Mouse (Mus musculus) midbrain, postnatal 0 days (tissue): ENCODE data around the gene Vps26a. TPM values are rescaled to one million over a fixed set of nuclear protein-coding genes. Genes with fewer than 3 reads are reported as not detected.
A peak's percentile ranks its signal among the peaks of the same experiment; 100 is the strongest.

ENCODE experiments used
- ATAC-seq: fragments of 200-750 bp; cut with Nextera tagmentation; 2 replicates; pipeline ENCODE4 v1.8.0; 2017; ENCODE audit warnings: moderate number of reproducible peaks, mild to moderate bottlenecking, moderate TSS enrichment, moderate library complexity; ENCODE audit not compliant: low FRiP score
- DNase-seq: peaks from one replicate; pipeline ENCODE4 v3.0.0-alpha.2; 2015; ENCODE audit warnings: low spot score
- H3K27ac ChIP-seq: fragments of 300-500 bp; sonication (generic); 2 replicates; pipeline ENCODE4 v1.5.1; 2014; ENCODE audit warnings: low read depth, mild to moderate bottlenecking, low read length, mixed read lengths
- H3K27me3 ChIP-seq: fragments of 300-500 bp; sonication (generic); 2 replicates; pipeline ENCODE4 v1.6.1; 2014; ENCODE audit warnings: low read length, control low read depth, mixed read lengths; ENCODE audit not compliant: insufficient read depth
- H3K36me3 ChIP-seq: fragments of 300-500 bp; sonication (generic); 2 replicates; pipeline ENCODE4 v1.6.1; 2014; ENCODE audit warnings: low read length, control low read depth, mixed read lengths; ENCODE audit not compliant: insufficient read depth
- H3K4me1 ChIP-seq: fragments of 300-500 bp; sonication (generic); 2 replicates; pipeline ENCODE4 v1.6.1; 2014; ENCODE audit warnings: mild to moderate bottlenecking, control low read depth, antibody characterized with exemption, low read length, mixed read lengths; ENCODE audit not compliant: insufficient read depth
- H3K4me2 ChIP-seq: fragments of 300-500 bp; sonication (generic); 2 replicates; pipeline ENCODE4 v1.6.1; 2014; ENCODE audit warnings: low read depth, mild to moderate bottlenecking, low read length, mixed read lengths; ENCODE audit not compliant: poor library complexity, severe bottlenecking
- H3K4me3 ChIP-seq: fragments of 300-500 bp; sonication (generic); 2 replicates; pipeline ENCODE4 v1.5.1; 2014; ENCODE audit warnings: low read depth, mild to moderate bottlenecking, low read length, moderate library complexity
- H3K9ac ChIP-seq: fragments of 300-500 bp; sonication (generic); replicated peaks from 2 replicates; pipeline ENCODE4 v1.6.1; 2014; ENCODE audit warnings: mild to moderate bottlenecking, low read length, moderate library complexity, mixed read lengths; ENCODE audit not compliant: poor library complexity, severe bottlenecking
- H3K9me3 ChIP-seq: fragments of 300-500 bp; sonication (generic); 2 replicates; pipeline ENCODE4 v1.6.1; 2016; ENCODE audit warnings: low read length, control low read depth
- CTCF ChIP-seq: IDR thresholded peaks from 2 replicates; pipeline ENCODE4 v1.5.1; 2016; ENCODE audit warnings: antibody characterized with exemption, mild to moderate bottlenecking
- WGBS: fragments of 180-500 bp; shearing (Covaris S2); extraction: QIAGEN DNeasy Blood & Tissue Kit; methylation state at CpG from one replicate; pipeline ENCODE4 v1.1.7; 2014; 5-methylcytosine and 5-hydroxymethylcytosine counted together
- polyA plus RNA-seq: library from polyadenylated mRNA; unstranded; fragments of >200 nt; fragmentation: Nextera tagmentation; extraction: Ambion mirVana; gene quantifications from 2 replicates; pipeline ENCODE4 v1.2.1, GENCODE M21; 2015
- total RNA-seq: library from RNA; depleted of rRNA; stranded (reverse); fragments of >200 nt; gene quantifications from 2 replicates; pipeline ENCODE4 v1.2.3, GENCODE M21; 2014

Vps26a gene
- total and polyA plus RNA-seq, 2 experiments from 2014 or later = 28.6 to 41.8 TPM

DNA sequence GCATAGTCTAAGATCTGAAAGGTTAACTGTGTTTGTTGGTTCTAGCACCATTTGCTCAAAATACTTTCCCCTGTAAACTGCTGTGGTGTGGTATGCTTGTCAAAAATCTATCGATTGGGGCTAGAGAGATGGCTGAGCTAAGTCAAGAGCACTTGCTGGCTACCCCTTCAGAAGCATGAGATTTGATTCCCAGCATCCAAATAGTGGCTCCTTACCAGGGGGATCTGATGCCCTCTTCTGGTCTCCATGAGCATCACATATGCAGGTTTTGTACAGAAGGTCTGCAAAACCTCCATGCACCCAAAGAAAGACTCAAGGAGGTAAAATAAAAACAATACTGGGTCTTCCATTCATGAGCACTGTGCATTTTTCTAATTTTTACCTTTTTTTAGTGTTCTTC, 1.7 kb upstream of the Vps26a start:
- Histone ChIP-seq H3K27me3 (no peaks in the 10 kb centered on the region), H3K9me3 (no peaks in the 10 kb centered on the region), H3K4me2 (no peak overlapping the region), H3K9ac (no peak overlapping the region), H3K36me3 (no peaks in the 10 kb centered on the region), H3K27ac (no peak overlapping the region), H3K4me1 (no peaks in the 10 kb centered on the region), H3K4me3 (no peak overlapping the region)
- ATAC-seq (no peak), DNase-seq (peak; percentile 70)
- peak; percentile 77 for TF ChIP-seq CTCF
- WGBS = 16% methylated on average over 1 of the region's 1 CpGs

DNA sequence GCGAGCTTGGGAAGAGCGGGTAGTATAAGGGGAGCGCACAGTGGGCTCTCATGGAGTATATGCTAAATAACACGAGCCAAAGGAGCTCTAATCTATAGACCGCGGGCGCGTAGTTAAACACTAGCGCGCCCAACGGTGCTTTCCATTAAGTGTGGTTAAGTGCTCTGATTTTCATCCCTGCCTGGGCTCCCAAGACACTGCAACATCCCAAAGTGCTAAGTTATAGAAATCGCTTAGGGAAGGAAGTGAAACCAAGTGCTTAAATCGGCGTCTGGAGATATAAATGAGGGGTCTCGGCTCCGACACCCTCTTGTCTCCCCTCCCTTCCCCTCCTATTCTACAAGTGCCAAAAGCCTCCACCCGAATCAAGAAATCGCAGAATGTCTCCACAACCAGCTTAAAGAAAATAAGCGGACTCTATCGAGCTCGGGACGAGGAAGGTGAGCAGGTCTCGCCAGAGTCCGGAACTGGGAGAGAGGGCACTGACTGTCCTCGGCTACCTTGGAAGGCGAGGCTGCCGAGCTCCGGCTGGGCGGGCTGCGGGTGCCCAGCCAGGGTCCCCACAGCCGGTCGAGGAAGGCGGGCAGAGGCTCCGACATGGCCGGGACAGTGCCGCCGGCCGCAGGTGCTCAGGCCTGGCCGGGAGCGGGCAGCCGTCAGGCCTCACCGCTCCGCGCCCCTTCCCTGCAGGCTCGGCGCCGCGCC, 575 bp downstream of the Vps26a start:
- peak; percentile 34 for DNase-seq
- Histone ChIP-seq H3K9me3 (no peaks in the 10 kb centered on the region), H3K4me2 (peak overlapping the region; percentile 73), H3K27ac (peak overlapping the region; percentile 84), H3K4me3 (peak overlapping the region; percentile 94), H3K36me3 (no peaks in the 10 kb centered on the region), H3K9ac (peak overlapping the region; percentile 92), H3K27me3 (no peaks in the 10 kb centered on the region), H3K4me1 (no peaks in the 10 kb centered on the region)
- no peak for TF ChIP-seq CTCF
- under 1% methylated on average over 43 of the region's 48 CpGs for WGBS
- ATAC-seq = peak; percentile 81

GRCm38 (mm10) chr10:62481108-62481852, 5.3 kb downstream of the Vps26a start:
- no peak overlapping the region for H3K27ac ChIP-seq
- WGBS = 69% methylated on average over 7 of the region's 7 CpGs
- no peaks in the 10 kb centered on the region for H3K4me1 ChIP-seq
- peak; percentile 21; the same call in 1 of the 2 replicates for TF ChIP-seq CTCF
- H3K4me3 ChIP-seq = no peak overlapping the region
- ATAC-seq (no peak), DNase-seq (no peak)
- no peak overlapping the region for H3K4me2 ChIP-seq
- H3K36me3 ChIP-seq = peaks cover 2% of the 10 kb centered on the region; the same call in 1 of the 2 replicates
- H3K9ac ChIP-seq = no peak overlapping the region
- no peaks in the 10 kb centered on the region for H3K9me3 ChIP-seq
- H3K27me3 ChIP-seq = no peaks in the 10 kb centered on the region

GRCm38 (mm10) chr10:62476980-62477379, 9.6 kb downstream of the Vps26a start:
- Histone ChIP-seq H3K36me3 (peaks cover 2% of the 10 kb centered on the region; the same call in 1 of the 2 replicates), H3K27ac (no peak overlapping the region), H3K9ac (no peak overlapping the region), H3K27me3 (no peaks in the 10 kb centered on the region), H3K9me3 (no peaks in the 10 kb centered on the region), H3K4me2 (no peak overlapping the region), H3K4me1 (no peaks in the 10 kb centered on the region), H3K4me3 (no peak overlapping the region)
- DNase-seq (no peak), ATAC-seq (no peak)
- WGBS = 49% methylated on average over 2 of the region's 2 CpGs
- no peak for TF ChIP-seq CTCF

DNA sequence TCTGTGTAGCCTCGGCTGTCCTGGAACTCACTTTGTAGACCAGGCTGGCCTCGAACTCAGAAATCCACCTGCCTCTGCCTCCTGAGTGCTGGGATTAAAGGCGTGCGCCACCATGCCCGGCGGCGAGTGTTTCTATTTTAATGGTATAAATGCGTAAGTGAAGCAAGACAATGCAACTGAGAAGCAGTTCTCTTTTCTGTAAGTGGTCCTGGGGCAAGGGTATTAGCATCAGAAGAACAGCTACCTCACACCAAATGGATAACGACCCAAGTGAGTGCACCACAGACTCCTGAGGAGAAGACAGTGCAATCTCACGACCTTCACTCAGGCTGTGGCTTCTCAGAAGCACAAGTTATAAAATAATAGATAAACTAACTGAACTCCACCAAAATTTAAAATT, 11.7 kb downstream of the Vps26a start:
- no peaks in the 10 kb centered on the region for H3K9me3 ChIP-seq
- ATAC-seq = no peak
- no peak overlapping the region for H3K27ac ChIP-seq
- peaks cover 2% of the 10 kb centered on the region; the same call in 1 of the 2 replicates for H3K36me3 ChIP-seq
- 93% methylated on average over 10 of the region's 10 CpGs for WGBS
- no peaks in the 10 kb centered on the region for H3K27me3 ChIP-seq
- H3K9ac ChIP-seq = no peak overlapping the region
- H3K4me1 ChIP-seq = no peaks in the 10 kb centered on the region
- TF ChIP-seq CTCF = no peak
- no peak overlapping the region for H3K4me2 ChIP-seq
- H3K4me3 ChIP-seq = no peak overlapping the region
- no peak for DNase-seq

- Histone ChIP-seq H3K36me3 (no peaks in the 10 kb centered on the region; the same call in 1 of the 2 replicates), H3K27me3 (no peaks in the 10 kb centered on the region), H3K4me2 (no peak overlapping the region), H3K27ac (no peak overlapping the region), H3K4me3 (no peak overlapping the region), H3K9me3 (no peaks in the 10 kb centered on the region), H3K4me1 (no peaks in the 10 kb centered on the region), H3K9ac (no peak overlapping the region)
- DNase-seq (peak; percentile 6), ATAC-seq (no peak)
- 58% methylated on average over 5 of the region's 5 CpGs for WGBS
- TF ChIP-seq CTCF = no peak
Measured at GRCm38 (mm10) chr10:62471105-62471504, 15.5 kb downstream of the Vps26a start.
